8 mouse cellular contexts compared by ENCODE assay signal in the genomic region with DNA sequence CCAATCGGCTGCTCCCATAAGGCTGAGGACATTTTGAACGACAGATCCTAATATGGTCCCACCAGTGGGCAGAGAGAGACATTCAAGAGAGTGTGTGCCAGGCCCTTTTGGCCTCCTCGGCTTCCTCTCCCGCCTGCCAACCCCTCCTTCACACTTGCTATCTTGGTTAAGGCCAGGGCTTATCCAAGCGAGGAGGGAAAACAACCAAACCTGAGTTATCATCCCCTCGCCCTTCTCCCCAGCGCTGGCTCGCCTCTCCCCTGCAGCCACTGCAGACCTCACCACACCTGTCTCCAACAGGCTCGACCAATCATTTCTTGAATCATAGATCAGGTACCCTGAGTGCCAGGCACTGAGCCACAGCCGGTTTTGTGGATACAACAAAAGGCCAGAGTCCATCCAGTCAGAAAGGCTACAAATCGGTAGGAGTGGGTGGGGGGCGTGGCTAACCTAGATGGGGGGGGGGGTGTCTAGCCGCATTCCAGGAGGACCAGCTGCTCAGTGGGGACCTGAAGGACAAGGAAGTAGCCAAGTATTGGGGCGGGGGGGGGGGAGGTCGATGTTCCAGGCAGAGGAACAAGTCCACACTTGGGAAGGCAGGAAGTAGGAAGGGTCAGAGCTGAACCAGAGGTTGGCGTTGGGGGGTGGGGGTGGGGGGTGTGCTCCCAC. TPM values are rescaled to one million over a fixed set of nuclear protein-coding genes. Genes with fewer than 3 reads are reported as not detected.
DNase-seq lines count a peak whose midpoint lies in the region; ATAC-seq and TF ChIP-seq lines count a peak whose summit lies in the region.

No protein-coding gene starts in this region.

- no peak for TF ChIP-seq CTCF in E14TG2a.4 (conservative IDR thresholded peaks at IDR 0.05; ENCODE audit: low read length)

- ATAC-seq in heart, embryonic 15.5 days (replicated peaks; ENCODE audit: insufficient number of reproducible peaks, insufficient read depth, low FRiP score, low read depth), result peak; percentile 29
- no peak for ATAC-seq in limb, embryonic 14.5 days (ENCODE audit: low FRiP score, low read depth)
- ATAC-seq in CD4-positive, CD25-positive, alpha-beta regulatory T cell, adult 4 months, result no peak
- ATAC-seq in midbrain, embryonic 11.5 days (ENCODE audit: low FRiP score), result no peak

- intact Hi-C loops in left cerebral cortex, postnatal 10 days (cut with DNase I), result no loop called here

- no peaks in the 10 kb centered on the region for H3K27me3 ChIP-seq in E14TG2a.4 (ENCODE audit: insufficient read depth, low read length)
- H3K27me3 ChIP-seq in heart, embryonic 15.5 days, result no peaks in the 10 kb centered on the region
- no peaks in the 10 kb centered on the region for H3K27me3 ChIP-seq in limb, embryonic 14.5 days (ENCODE audit: control insufficient read depth, insufficient read depth, low read length)
- no peaks in the 10 kb centered on the region for H3K27me3 ChIP-seq in midbrain, embryonic 11.5 days (ENCODE audit: control insufficient read depth, insufficient read depth, low read length)

- no peaks in the 10 kb centered on the region for H3K36me3 ChIP-seq in E14TG2a.4 (ENCODE audit: insufficient read depth, low read length)
- no peaks in the 10 kb centered on the region for H3K36me3 ChIP-seq in heart, embryonic 15.5 days
- no peaks in the 10 kb centered on the region; the same call in 1 of the 2 replicates for H3K36me3 ChIP-seq in limb, embryonic 14.5 days (ENCODE audit: control insufficient read depth, insufficient read depth, low read length)
- no peaks in the 10 kb centered on the region for H3K36me3 ChIP-seq in midbrain, embryonic 11.5 days (ENCODE audit: control insufficient read depth, insufficient read depth, low read length)

- WGBS in heart, embryonic 15.5 days, result 18% methylated on average over 16 of the region's 16 CpGs
- 25% methylated on average over 15 of the region's 16 CpGs for WGBS in limb, embryonic 14.5 days
- 24% methylated on average over 15 of the region's 16 CpGs for WGBS in midbrain, embryonic 11.5 days

- H3K9me3 ChIP-seq in E14TG2a.4 (ENCODE audit: low read length), result no peaks in the 10 kb centered on the region
- H3K9me3 ChIP-seq in heart, embryonic 15.5 days (replicated peaks), result no peaks in the 10 kb centered on the region
- H3K9me3 ChIP-seq in limb, embryonic 14.5 days (ENCODE audit: control insufficient read depth, low read length), result no peaks in the 10 kb centered on the region
- H3K9me3 ChIP-seq in midbrain, embryonic 11.5 days (ENCODE audit: control insufficient read depth, low read length), result no peaks in the 10 kb centered on the region

- TF ChIP-seq POLR2A in limb, embryonic 14.5 days (IDR thresholded peaks at IDR 0.05; ENCODE audit: borderline replicate concordance, extremely low read depth, insufficient read depth, insufficient read length), result no peak

- peaks cover 61% of the 10 kb centered on the region for H3K4me1 ChIP-seq in E14TG2a.4 (replicated peaks; ENCODE audit: low read depth, low read length)
- H3K4me1 ChIP-seq in heart, embryonic 15.5 days (replicated peaks), result peaks cover 35% of the 10 kb centered on the region
- H3K4me1 ChIP-seq in limb, embryonic 14.5 days (ENCODE audit: control insufficient read depth, insufficient read depth, low read length), result peaks cover 21% of the 10 kb centered on the region
- peaks cover 2% of the 10 kb centered on the region; the same call in 1 of the 2 replicates for H3K4me1 ChIP-seq in midbrain, embryonic 11.5 days (ENCODE audit: control insufficient read depth, insufficient read depth, low read length)

- peak overlapping the region; percentile 24; the same call in 1 of the 2 replicates for H3K4me2 ChIP-seq in heart, embryonic 15.5 days
- peak overlapping the region; percentile 13; the same call in 1 of the 2 replicates for H3K4me2 ChIP-seq in limb, embryonic 14.5 days (replicated peaks; ENCODE audit: low read depth, low read length, severe bottlenecking)
- H3K4me2 ChIP-seq in midbrain, embryonic 11.5 days, result no peak overlapping the region

- peak overlapping the region; percentile 80 for H3K4me3 ChIP-seq in E14TG2a.4 (replicated peaks; ENCODE audit: low read length)
- H3K4me3 ChIP-seq in heart, embryonic 15.5 days, result no peak overlapping the region
- no peak overlapping the region for H3K4me3 ChIP-seq in limb, embryonic 14.5 days (replicated peaks; ENCODE audit: low read length)
- H3K4me3 ChIP-seq in midbrain, embryonic 11.5 days (ENCODE audit: low read depth, low read length), result no peak overlapping the region

- peak; percentile 47 to 59 for DNase-seq in cerebellum, adult 18-20 months
- DNase-seq in cerebellum, postnatal 4 days (ENCODE audit: low spot score in 2 of 2), result no peak
- DNase-seq in limb, embryonic 14.5 days (ENCODE audit: low spot score), result no peak
- DNase-seq in left cerebral cortex, postnatal 10 days (ENCODE audit: extremely low spot score in 1 of 2, low spot score in 2 of 2), result no peak
- no peak for DNase-seq in midbrain, embryonic 11.5 days (ENCODE audit: low spot score, missing footprints)

- H3K9ac ChIP-seq in heart, embryonic 15.5 days, result peak overlapping the region; percentile 28; the same call in 1 of the 2 replicates
- no peak overlapping the region for H3K9ac ChIP-seq in limb, embryonic 14.5 days (ENCODE audit: low read depth, low read length, severe bottlenecking)
- no peak overlapping the region for H3K9ac ChIP-seq in midbrain, embryonic 11.5 days (ENCODE audit: low read length)

- H3K27ac ChIP-seq in heart, embryonic 15.5 days, result peak overlapping the region; percentile 70
- no peak overlapping the region for H3K27ac ChIP-seq in limb, embryonic 14.5 days (replicated peaks; ENCODE audit: low read depth, low read length)
- H3K27ac ChIP-seq in midbrain, embryonic 11.5 days (ENCODE audit: low read depth, low read length), result no peak overlapping the region

RNA-seq across cellular contexts. Expression of a gene that starts 26.6 kb away (rescaled TPM):
- 67.3 and 72.8 TPM in 2 replicates for polyA plus RNA-seq in heart, embryonic 15.5 days (2015; fragmentation: Nextera tagmentation; extraction: Ambion mirVana)
- polyA plus RNA-seq in limb, embryonic 14.5 days (2012; rRNA removed), result 62.0 and 70.9 TPM in 2 replicates
- 92.2 and 96.6 TPM in 2 replicates for polyA plus RNA-seq in limb, embryonic 14.5 days (2014; fragmentation: Nextera tagmentation; extraction: Ambion mirVana)
- polyA plus RNA-seq in CD4-positive, CD25-positive, alpha-beta regulatory T cell, adult 4 months (2017; shearing (Covaris generic)), result 10 to 100 TPM; 69.2 to 76.3 TPM
- total RNA-seq in left cerebral cortex, postnatal 10 days (2021), result 10 to 100 TPM; 23.9 to 38.5 TPM
- polyA plus RNA-seq in midbrain, embryonic 11.5 days (2014; fragmentation: Nextera tagmentation; extraction: Ambion mirVana), result 38.3 and 40.1 TPM in 2 replicates

Comparison
In these comparisons a context has a peak if more than half of its experiments do, and no peak if none do; other contexts are left out.
1. DNase-seq: peak in cerebellum, adult 18-20 months (2 of 2); none in cerebellum, postnatal 4 days (0 of 2), limb, embryonic 14.5 days (single experiment), left cerebral cortex, postnatal 10 days (0 of 2) and midbrain, embryonic 11.5 days (single experiment).